Mouse (Mus musculus) ES-Bruce4 (cell line): ENCODE results near the gene Armh4.

ENCODE experiments used
- CTCF ChIP-seq: IDR thresholded peaks from one replicate; pipeline ENCODE4 v1.8.1; 2011; ENCODE audit warnings: low read depth, low read length
- POLR2A ChIP-seq: IDR thresholded peaks from one replicate; pipeline ENCODE4 v1.8.1; 2011; ENCODE audit warnings: low read length; ENCODE audit not compliant: insufficient read depth

DNA sequence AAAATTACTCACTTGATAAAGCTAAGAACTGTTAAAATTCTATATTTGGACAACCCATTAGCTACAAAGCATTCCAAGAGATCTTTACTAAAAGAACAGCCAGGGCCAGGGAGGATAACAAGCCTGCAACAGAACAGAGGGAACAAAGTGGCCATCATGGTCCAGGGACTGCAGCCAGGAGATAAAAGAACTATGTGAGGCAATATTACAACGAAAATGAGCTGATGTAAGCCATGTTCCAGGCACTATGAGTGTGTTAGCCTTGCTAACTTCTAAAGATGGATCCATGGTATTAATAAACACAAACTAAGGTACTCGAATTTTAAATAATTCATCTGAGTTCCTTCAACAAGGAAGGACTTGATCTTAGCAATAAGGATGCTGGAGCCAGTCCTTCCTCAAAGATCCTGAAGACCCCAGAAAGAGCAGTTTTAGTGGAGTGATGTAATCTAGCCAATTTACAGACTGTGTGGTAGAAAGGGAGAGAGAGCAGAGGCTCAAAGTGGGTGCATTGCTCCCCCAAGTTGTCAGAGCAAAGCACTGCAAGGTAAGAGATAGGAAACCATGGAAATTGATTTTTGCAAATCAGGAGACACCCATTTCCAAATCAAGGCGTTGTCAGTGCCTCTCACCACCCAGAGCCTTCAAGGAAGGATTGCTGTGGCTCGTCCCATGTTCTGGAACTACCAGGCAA, 59.7 kb downstream of the Armh4 start:
- TF ChIP-seq CTCF, result no peak
- TF ChIP-seq POLR2A, result no peak
